Mouse (Mus musculus): ENCODE results near the gene Gstp2.

DNA sequence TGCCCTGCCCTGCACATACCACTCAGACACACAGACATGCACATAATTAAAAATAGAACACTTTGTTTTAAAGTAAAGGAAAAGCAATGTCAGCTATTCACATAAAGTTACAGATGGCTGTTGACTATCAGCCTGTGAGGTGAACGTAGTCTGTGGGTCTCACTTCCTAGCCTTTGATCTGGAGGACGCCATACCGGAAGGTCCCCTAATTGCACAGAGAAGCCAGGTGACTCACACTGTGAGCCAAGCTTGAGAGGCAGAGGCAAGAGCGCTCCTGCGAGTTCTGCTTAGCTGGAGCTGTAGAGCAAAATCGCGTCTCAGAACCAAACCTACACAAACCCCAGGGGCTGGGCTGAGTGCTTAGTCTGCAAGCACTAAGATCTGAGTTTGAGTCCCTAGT is 47.9 kb upstream of the Gstp2 start:
- no peak for TF ChIP-seq CTCF (IDR thresholded peaks at IDR 0.05; ENCODE audit: low read depth)
- TF ChIP-seq EP300 (IDR thresholded peaks at IDR 0.05; ENCODE audit: low read depth) = no peak

Measured in liver, postnatal 0 days (tissue).